Mouse (Mus musculus): ENCODE measurements around the gene Slc38a5.

GRCm38 (mm10) chrX:8309302-8309701 lies 38.4 kb downstream of the Slc38a5 start:
- TF ChIP-seq CTCF (IDR thresholded peaks at IDR 0.05) (no peak), EP300 (IDR thresholded peaks at IDR 0.05; ENCODE audit: insufficient read depth, low read depth, low read length) (no peak), POLR2A (IDR thresholded peaks at IDR 0.05; ENCODE audit: insufficient read depth, low read depth, low read length) (no peak)

All from heart, adult 2 months (tissue).